Mouse (Mus musculus): ENCODE results near the gene Osm. TPM values are rescaled to one million over a fixed set of nuclear protein-coding genes. Genes with fewer than 3 reads are reported as not detected.

The Osm gene
- polyA plus RNA-seq (2017; shearing (Covaris generic)), result 10 to 100 TPM; 18.0 to 19.8 TPM

- peak; percentile 51 for ATAC-seq
Measured at GRCm38 (mm10) chr11:4235665-4236545, at the start of gene Osm. Gene Osm (plus strand): TSS chr11:4236420.

- peak; percentile 99 for ATAC-seq
Measured at GRCm38 (mm10) chr11:4186486-4187317, 49.5 kb upstream of the Osm start, which contains the start of gene Tbc1d10a. Gene Tbc1d10a (plus strand): TSS chr11:4186789.

- ATAC-seq, result no peak
Measured at GRCm38 (mm10) chr11:4187318-4187700, 48.9 kb upstream of the Osm start.

GRCm38 (mm10) chr11:4189182-4189581, 47.0 kb upstream of the Osm start:
- no peak for ATAC-seq

GRCm38 (mm10) chr11:4190677-4191076, 45.5 kb upstream of the Osm start:
- no peak for ATAC-seq

GRCm38 (mm10) chr11:4192757-4193156, 43.5 kb upstream of the Osm start:
- no peak for ATAC-seq

GRCm38 (mm10) chr11:4193420-4193819, 42.8 kb upstream of the Osm start:
- ATAC-seq, result no peak

- ATAC-seq, result peak; percentile 82
Measured at GRCm38 (mm10) chr11:4195597-4196031, 40.6 kb upstream of the Osm start.

GRCm38 (mm10) chr11:4196636-4197035, 39.6 kb upstream of the Osm start:
- ATAC-seq, result no peak

GRCm38 (mm10) chr11:4197691-4198090, 38.5 kb upstream of the Osm start:
- no peak for ATAC-seq

GRCm38 (mm10) chr11:4201981-4202700, 34.1 kb upstream of the Osm start:
- ATAC-seq, result no peak

- peak; percentile 60 for ATAC-seq
Measured at GRCm38 (mm10) chr11:4202995-4203704, 33.1 kb upstream of the Osm start.

- ATAC-seq, result peak; percentile 47
Measured at GRCm38 (mm10) chr11:4203705-4204074, 32.5 kb upstream of the Osm start.

- ATAC-seq, result no peak
Measured at GRCm38 (mm10) chr11:4205097-4205655, 31.0 kb upstream of the Osm start.

GRCm38 (mm10) chr11:4205951-4206350, 30.3 kb upstream of the Osm start:
- ATAC-seq, result peak; percentile 26

- ATAC-seq, result peak; percentile 60
Measured at GRCm38 (mm10) chr11:4206563-4206962, 29.7 kb upstream of the Osm start.

GRCm38 (mm10) chr11:4207655-4208054, 28.6 kb upstream of the Osm start:
- ATAC-seq, result no peak

GRCm38 (mm10) chr11:4209556-4209955, 26.7 kb upstream of the Osm start:
- no peak for ATAC-seq

- no peak for ATAC-seq
Measured at GRCm38 (mm10) chr11:4210786-4211185, 25.4 kb upstream of the Osm start.

- no peak for ATAC-seq
Measured at GRCm38 (mm10) chr11:4213107-4213506, 23.1 kb upstream of the Osm start.

GRCm38 (mm10) chr11:4214572-4214971, 21.6 kb upstream of the Osm start:
- ATAC-seq, result no peak

GRCm38 (mm10) chr11:4215061-4215460, 21.2 kb upstream of the Osm start:
- no peak for ATAC-seq

Measured in activated CD4-positive, CD25-positive, alpha-beta regulatory T cell, adult 4 months (primary cell).